Mouse (Mus musculus) intestine, embryonic 14.5 days (tissue): ENCODE measurements around the gene Pcsk4. TPM values are rescaled to one million over a fixed set of nuclear protein-coding genes. Genes with fewer than 3 reads are reported as not detected.

ENCODE experiments used
- ATAC-seq: fragments of 200-750 bp; cut with Nextera tagmentation; replicated peaks from 2 replicates; pipeline ENCODE4 v1.8.0; 2017; ENCODE audit warnings: low read depth, moderate number of reproducible peaks, moderate TSS enrichment, moderate library complexity; ENCODE audit not compliant: low FRiP score, low TSS enrichment
- DNase-seq: peaks from one replicate; pipeline ENCODE4 v3.0.0-alpha.2; 2018; ENCODE audit warnings: low spot score
- H3K27ac ChIP-seq: fragments of 300-500 bp; sonication (generic); 2 replicates; pipeline ENCODE4 v1.5.1; 2014; ENCODE audit warnings: low read depth, mild to moderate bottlenecking, control low read depth
- H3K27me3 ChIP-seq: fragments of 300-500 bp; sonication (generic); replicated peaks from 2 replicates; pipeline ENCODE4 v1.6.1; 2014; ENCODE audit warnings: low read length, control low read depth; ENCODE audit not compliant: control insufficient read depth, insufficient read depth
- H3K36me3 ChIP-seq: fragments of 300-500 bp; sonication (generic); 2 replicates; pipeline ENCODE4 v1.6.1; 2014; ENCODE audit warnings: low read length, control low read depth; ENCODE audit not compliant: control insufficient read depth, insufficient read depth
- H3K4me1 ChIP-seq: fragments of 300-500 bp; sonication (generic); replicated peaks from 2 replicates; pipeline ENCODE4 v1.6.1; 2014; ENCODE audit warnings: low read length, control low read depth, mixed read lengths; ENCODE audit not compliant: control insufficient read depth, insufficient read depth
- H3K4me2 ChIP-seq: fragments of 300-500 bp; sonication (generic); 2 replicates; pipeline ENCODE4 v1.6.1; 2014; ENCODE audit warnings: low read length
- H3K4me3 ChIP-seq: fragments of 300-500 bp; sonication (generic); 2 replicates; pipeline ENCODE4 v1.5.1; 2014; ENCODE audit warnings: low read depth, low read length, control low read depth, mixed read lengths
- H3K9ac ChIP-seq: fragments of 300-500 bp; sonication (generic); 2 replicates; pipeline ENCODE4 v1.6.1; 2014; ENCODE audit warnings: mild to moderate bottlenecking, low read length
- H3K9me3 ChIP-seq: fragments of 300-500 bp; sonication (generic); 2 replicates; pipeline ENCODE4 v1.6.1; 2016; ENCODE audit warnings: low read length, control low read depth; ENCODE audit not compliant: control insufficient read depth
- WGBS: fragments of 180-500 bp; shearing (Covaris S2); extraction: QIAGEN DNeasy Blood & Tissue Kit; methylation state at CpG from one replicate; pipeline ENCODE4 v1.1.7; 2014; 5-methylcytosine and 5-hydroxymethylcytosine counted together
- polyA plus RNA-seq: library from polyadenylated mRNA; unstranded; fragments of >200 nt; fragmentation: Nextera tagmentation; extraction: Ambion mirVana; gene quantifications from 2 replicates; pipeline ENCODE4 v1.2.1, GENCODE M21; 2014

Gene Pcsk4
- polyA plus RNA-seq = 6.8 and 7.3 TPM in 2 replicates

DNA sequence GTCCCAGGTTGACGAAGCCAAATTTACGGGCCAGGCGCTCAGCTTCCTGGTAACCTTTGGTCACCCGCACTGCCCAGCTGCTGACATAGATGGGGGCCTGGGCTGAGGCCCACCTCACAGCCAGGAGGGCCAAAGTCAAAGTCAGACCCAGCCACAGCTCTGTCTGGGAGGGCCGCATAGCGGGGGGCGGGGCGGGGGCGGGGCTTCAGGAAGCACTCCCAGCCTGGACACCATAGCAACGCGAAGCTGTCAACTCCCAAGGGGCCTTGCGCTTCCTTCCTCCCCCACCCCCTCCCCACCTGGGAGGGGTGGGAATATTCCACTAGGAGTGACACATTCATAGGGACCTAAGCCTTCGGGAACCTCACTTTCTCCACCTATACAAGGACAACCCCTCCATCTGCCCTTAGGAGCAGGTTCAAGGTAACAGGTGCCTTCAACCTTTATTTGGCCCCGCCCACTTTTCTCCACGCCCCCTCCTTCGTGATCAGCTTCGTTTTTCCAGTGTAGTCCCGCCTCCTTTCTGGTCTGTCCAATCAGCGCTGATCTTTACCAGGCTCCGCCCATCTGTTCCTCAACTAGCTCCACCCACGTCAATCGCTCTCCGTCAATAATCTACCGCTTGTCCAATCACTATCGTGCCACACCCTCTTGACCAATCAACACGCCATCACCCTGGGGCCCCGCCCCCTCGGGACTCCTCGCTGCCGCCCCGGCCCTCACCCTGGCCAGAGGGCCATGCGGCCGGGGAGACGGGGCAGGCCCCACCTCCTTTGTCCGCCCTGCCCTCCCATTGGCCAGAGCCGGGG lies at the start of gene Pcsk4, which contains the start of gene Reep6:
Gene Pcsk4, minus strand, starts transcription at position 226 of the 809 bp plus-strand sequence.
Gene Reep6, plus strand, starts transcription at position 681 of the 809 bp plus-strand sequence.
- H3K4me1 ChIP-seq = peaks cover 21% of the 10 kb centered on the region
- ATAC-seq = peak; percentile 94
- H3K9ac ChIP-seq = peak within 1 kb of the TSS; percentile 46
- peak within 1 kb of the TSS; percentile 46 for H3K4me3 ChIP-seq
- H3K9me3 ChIP-seq = no peaks in the 10 kb centered on the region
- H3K36me3 ChIP-seq = no peaks in the 10 kb centered on the region
- peak within 1 kb of the TSS; percentile 94 for H3K4me2 ChIP-seq
- H3K27ac ChIP-seq = no peak within 1 kb of the TSS
- H3K27me3 ChIP-seq = 0 out of 2 replicates have a peak, but pooled peaks cover 3% of the 10 kb centered on the region
- DNase-seq = peak; percentile 99
- 4% methylated on average over 36 of the region's 36 CpGs for WGBS

DNA sequence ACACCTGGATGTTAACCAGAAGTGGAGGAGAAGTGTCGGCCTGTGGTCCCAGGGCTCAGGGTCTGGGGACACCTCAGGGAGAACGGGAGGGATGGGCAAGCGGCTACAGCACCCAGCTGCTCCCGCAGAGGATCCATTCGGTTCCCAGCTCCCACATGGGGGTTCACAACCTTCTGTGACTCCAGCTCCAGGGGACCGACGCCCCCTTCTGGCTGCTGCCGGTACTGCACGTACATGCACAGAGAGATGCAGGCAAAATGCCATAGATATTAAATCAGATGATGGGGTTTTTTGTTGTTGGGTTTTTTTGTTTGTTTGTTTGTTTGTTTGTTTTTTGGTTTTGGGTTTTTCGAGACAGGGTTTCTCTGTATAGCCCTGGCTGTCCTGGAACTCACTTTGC lies 48.4 kb upstream of the Pcsk4 start:
- DNase-seq = no peak
- H3K4me2 ChIP-seq = no peak overlapping the region
- ATAC-seq = no peak
- WGBS = 51% methylated on average over 10 of the region's 10 CpGs
- no peaks in the 10 kb centered on the region for H3K9me3 ChIP-seq
- no peak overlapping the region for H3K4me3 ChIP-seq
- H3K36me3 ChIP-seq = peaks cover 32% of the 10 kb centered on the region
- H3K4me1 ChIP-seq = no peaks in the 10 kb centered on the region
- no peak overlapping the region for H3K27ac ChIP-seq
- H3K27me3 ChIP-seq = no peaks in the 10 kb centered on the region
- H3K9ac ChIP-seq = no peak overlapping the region

DNA sequence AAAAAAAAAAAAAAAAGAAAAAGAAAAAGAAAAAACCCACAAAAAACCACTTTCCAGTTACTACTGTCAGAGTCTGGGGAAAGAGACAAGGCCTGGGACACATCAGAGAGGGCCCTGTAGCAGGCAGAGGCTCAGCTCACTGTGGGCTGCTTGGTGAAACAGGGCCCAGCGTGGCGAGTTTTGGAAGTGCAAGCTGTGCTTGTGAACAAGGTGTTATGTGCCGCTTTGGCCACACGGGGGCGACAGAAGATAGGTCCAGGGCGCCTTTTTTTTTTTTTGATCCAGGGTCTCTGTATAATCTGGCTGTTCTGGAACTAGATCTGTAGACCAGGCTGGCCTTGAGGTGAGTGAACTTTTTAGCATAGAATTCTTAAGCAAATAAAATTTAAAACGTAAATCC lies 46.9 kb upstream of the Pcsk4 start:
- Histone ChIP-seq H3K36me3 (peaks cover 17% of the 10 kb centered on the region), H3K4me1 (peaks cover 2% of the 10 kb centered on the region; the same call in 1 of the 2 replicates), H3K4me2 (no peak overlapping the region), H3K9me3 (no peaks in the 10 kb centered on the region), H3K4me3 (no peak overlapping the region), H3K27ac (no peak overlapping the region), H3K9ac (no peak overlapping the region), H3K27me3 (no peaks in the 10 kb centered on the region)
- ATAC-seq = no peak
- WGBS = 2% methylated on average over 7 of the region's 7 CpGs
- DNase-seq = peak; percentile 99

DNA sequence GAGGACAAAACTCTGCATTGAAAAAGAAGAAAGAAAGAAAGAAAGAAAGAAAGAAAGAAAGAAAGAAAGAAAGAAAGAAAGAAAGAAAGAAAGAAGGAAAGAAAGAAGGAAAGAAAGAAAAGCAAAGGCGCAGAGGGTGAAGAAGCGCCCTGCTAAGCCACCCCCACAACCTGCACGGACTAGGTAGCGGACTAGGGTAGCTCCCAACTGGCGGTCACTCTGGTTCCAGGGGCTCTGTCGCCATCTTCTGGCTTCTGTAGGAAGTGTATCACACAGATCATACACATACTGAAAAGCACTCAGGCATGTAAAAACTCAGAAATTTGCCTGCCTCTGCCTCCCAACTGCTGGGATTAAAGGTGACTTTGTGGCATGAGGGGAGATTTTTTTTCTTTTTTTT lies 44.8 kb upstream of the Pcsk4 start:
- DNase-seq = no peak
- 20% methylated on average over 6 of the region's 6 CpGs for WGBS
- no peaks in the 10 kb centered on the region for H3K27me3 ChIP-seq
- H3K4me2 ChIP-seq = no peak overlapping the region
- H3K9me3 ChIP-seq = no peaks in the 10 kb centered on the region
- H3K4me1 ChIP-seq = peaks cover 4% of the 10 kb centered on the region; the same call in 1 of the 2 replicates
- H3K36me3 ChIP-seq = no peaks in the 10 kb centered on the region
- no peak overlapping the region for H3K4me3 ChIP-seq
- no peak for ATAC-seq
- H3K27ac ChIP-seq = no peak overlapping the region
- no peak overlapping the region for H3K9ac ChIP-seq

DNA sequence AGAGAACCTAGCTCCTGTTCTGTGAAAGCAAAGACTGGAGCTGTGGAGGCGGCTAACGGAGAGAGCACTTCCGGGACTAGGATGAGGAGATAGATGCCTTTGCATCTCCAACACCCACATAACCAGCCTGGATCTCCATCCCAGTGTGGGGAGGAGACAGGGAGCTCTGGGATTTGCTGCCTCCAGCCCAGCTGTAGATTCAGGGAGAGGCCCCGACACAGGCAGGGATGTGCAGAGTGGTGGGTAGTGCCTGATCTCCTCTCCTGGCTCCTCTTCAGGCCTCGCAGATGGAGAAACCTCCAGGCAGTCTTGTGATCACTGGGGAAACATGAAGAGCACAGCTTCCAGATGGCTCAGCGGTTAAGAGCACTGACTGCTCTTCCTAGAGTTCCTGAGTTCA lies 43.4 kb upstream of the Pcsk4 start:
- no peaks in the 10 kb centered on the region for H3K9me3 ChIP-seq
- H3K4me2 ChIP-seq = no peak overlapping the region
- H3K9ac ChIP-seq = no peak overlapping the region
- no peaks in the 10 kb centered on the region for H3K36me3 ChIP-seq
- DNase-seq (no peak), ATAC-seq (no peak)
- H3K4me3 ChIP-seq = no peak overlapping the region
- H3K27me3 ChIP-seq = no peaks in the 10 kb centered on the region
- H3K27ac ChIP-seq = no peak overlapping the region
- WGBS = 84% methylated on average over 6 of the region's 6 CpGs
- peaks cover 4% of the 10 kb centered on the region; the same call in 1 of the 2 replicates for H3K4me1 ChIP-seq

DNA sequence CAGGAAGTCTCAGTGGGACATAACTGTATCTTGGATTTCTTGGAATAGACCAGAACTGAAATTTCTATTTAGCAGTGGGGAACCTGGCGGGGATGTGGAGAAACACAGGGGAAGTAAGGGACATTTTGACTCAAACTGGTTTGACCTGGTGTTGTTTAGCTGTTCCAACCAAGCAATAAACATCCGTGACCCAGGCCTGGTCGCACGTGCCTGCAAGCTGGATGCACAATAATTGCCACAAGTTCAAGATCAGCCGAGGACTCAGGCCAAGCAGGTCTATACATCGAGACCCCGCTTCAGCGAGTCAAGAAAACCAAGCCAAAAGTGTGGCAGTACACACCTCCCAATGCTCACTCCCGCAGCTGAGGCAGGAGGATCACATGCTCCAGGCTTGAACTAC lies 42.7 kb upstream of the Pcsk4 start:
- no peak for ATAC-seq
- H3K27ac ChIP-seq = no peak overlapping the region
- 0 out of 2 replicates have a peak overlapping the region, but pooled peaks have one; percentile 13 for H3K4me3 ChIP-seq
- no peak for DNase-seq
- WGBS = 48% methylated on average over 9 of the region's 9 CpGs
- no peaks in the 10 kb centered on the region for H3K36me3 ChIP-seq
- H3K27me3 ChIP-seq = no peaks in the 10 kb centered on the region
- no peaks in the 10 kb centered on the region for H3K9me3 ChIP-seq
- peaks cover 4% of the 10 kb centered on the region; the same call in 1 of the 2 replicates for H3K4me1 ChIP-seq
- H3K4me2 ChIP-seq = peak overlapping the region; percentile 38
- no peak overlapping the region for H3K9ac ChIP-seq

DNA sequence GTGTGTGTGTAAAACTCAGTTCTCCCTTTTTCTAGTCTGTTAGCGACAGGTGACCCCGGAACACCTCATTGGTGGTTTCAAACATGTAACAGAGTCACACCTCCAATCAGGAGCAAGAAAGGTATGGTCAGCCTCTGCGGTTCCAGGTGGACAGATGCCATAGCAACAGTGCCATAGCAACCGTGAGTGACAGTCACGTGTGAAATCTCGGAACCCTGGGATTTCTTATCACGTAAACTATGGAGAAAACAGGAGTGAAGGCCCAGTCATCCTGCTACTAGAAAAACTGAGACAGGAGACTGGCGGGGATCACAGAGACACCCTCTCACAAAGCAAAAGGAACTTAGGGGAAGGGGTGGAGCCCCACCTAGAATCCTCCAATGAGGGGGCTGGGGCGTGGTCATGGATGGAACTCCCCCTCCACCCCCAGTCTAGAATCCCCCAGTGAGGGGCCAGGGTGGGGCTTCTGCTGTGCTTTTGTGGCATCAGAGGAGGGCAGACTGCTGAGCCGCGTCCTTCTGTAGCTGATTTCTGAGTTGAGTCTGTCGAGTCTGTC lies 42.2 kb upstream of the Pcsk4 start:
- H3K4me3 ChIP-seq = peak overlapping the region; percentile 13; the same call in 1 of the 2 replicates
- peaks cover 4% of the 10 kb centered on the region; the same call in 1 of the 2 replicates for H3K4me1 ChIP-seq
- 4% methylated on average over 12 of the region's 12 CpGs for WGBS
- peak overlapping the region; percentile 38 for H3K4me2 ChIP-seq
- no peaks in the 10 kb centered on the region for H3K27me3 ChIP-seq
- H3K9me3 ChIP-seq = no peaks in the 10 kb centered on the region
- 0 out of 2 replicates have a peak, but pooled peaks have one; percentile 42 for ATAC-seq
- H3K9ac ChIP-seq = peak overlapping the region; percentile 22; the same call in 1 of the 2 replicates
- H3K27ac ChIP-seq = no peak overlapping the region
- peak; percentile 73 for DNase-seq
- H3K36me3 ChIP-seq = no peaks in the 10 kb centered on the region

DNA sequence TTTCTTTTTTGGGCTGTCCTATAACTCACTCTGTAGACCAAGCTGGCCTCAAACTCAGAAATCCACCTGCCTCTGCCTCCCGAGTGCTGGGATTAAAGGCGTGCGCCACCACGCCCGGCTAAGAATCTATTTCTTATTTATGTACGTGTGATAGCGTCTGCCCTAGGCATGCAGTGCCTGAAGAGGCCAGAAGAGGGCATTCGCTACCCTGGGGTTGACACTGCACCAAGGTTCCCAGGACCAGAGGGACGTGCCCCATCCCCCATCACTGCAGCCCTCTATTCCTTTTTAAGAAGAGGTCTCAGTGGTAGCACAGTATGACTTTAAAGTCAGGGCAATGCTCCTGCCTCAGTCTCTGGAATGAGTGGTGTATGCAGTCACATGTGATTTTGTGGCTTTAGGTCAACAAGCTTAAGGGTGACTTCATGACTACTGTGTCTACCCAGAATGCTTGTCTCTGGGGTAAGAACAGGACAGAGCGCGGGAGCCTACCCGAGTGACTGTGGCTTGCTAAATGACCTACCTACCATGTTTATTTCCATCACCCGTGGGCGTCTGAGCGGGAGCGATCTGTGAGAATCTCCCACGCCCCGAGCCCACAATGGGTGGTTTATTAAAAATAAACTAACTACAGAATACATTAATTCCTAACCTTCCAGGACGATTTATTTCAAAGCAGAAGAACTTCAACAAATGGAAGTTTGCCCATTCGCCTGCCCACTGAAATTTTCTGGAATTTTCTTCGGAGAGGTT lies 40.9 kb upstream of the Pcsk4 start:
- no peaks in the 10 kb centered on the region for H3K27me3 ChIP-seq
- ATAC-seq (no peak), DNase-seq (no peak)
- H3K4me3 ChIP-seq = no peak overlapping the region
- no peaks in the 10 kb centered on the region for H3K9me3 ChIP-seq
- H3K9ac ChIP-seq = no peak overlapping the region
- H3K36me3 ChIP-seq = no peaks in the 10 kb centered on the region
- peaks cover 4% of the 10 kb centered on the region; the same call in 1 of the 2 replicates for H3K4me1 ChIP-seq
- H3K27ac ChIP-seq = no peak overlapping the region
- 78% methylated on average over 21 of the region's 21 CpGs for WGBS
- no peak overlapping the region for H3K4me2 ChIP-seq
